Comparison of ENCODE assay signal across 8 mouse cellular contexts in the genomic region with DNA sequence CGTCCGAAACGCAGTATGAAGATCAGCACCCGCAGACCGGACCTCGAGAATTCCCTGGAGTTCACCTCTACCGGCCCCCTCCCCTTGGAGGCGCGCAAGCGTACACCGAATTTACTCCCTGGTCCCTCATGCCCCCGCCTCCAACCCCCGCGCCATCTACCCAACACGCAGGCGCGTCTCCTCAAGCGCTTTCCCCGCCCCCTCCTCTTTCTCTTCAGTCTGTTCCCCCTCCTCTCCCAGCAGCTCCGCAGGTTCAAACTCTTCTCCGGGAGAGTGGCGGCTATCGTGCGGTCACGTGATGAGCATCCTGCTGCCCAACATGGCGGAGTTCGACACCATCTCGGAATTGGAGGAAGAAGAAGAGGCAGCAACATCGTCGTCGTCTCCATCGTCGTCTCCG. TPM values are rescaled to one million over a fixed set of nuclear protein-coding genes. Genes with fewer than 3 reads are reported as not detected.
DNase-seq lines count a peak whose midpoint lies in the region; ATAC-seq and TF ChIP-seq lines count a peak whose summit lies in the region.

TSS of gene Chic1 (plus strand) at position 190 of the 400 bp plus-strand sequence.

- H3K9me3 ChIP-seq in intestine, embryonic 15.5 days, result no peaks in the 10 kb centered on the region
- H3K9me3 ChIP-seq in midbrain, embryonic 11.5 days (ENCODE audit: control insufficient read depth, low read length), result no peaks in the 10 kb centered on the region

- H3K9ac ChIP-seq in intestine, embryonic 15.5 days, result peak within 1 kb of the TSS; percentile 46
- H3K9ac ChIP-seq in midbrain, embryonic 11.5 days (ENCODE audit: low read length), result peak within 1 kb of the TSS; percentile 68

- no peak for TF ChIP-seq CTCF in cortical plate, adult 2 months (IDR thresholded peaks at IDR 0.05; ENCODE audit: extremely low read depth, insufficient read depth, low read length)
- no peak for TF ChIP-seq CTCF in small intestine, adult 2 months (IDR thresholded peaks at IDR 0.05; ENCODE audit: extremely low read depth, insufficient read length, insufficient replicate concordance, low read depth, low read length)

- H3K4me2 ChIP-seq in intestine, embryonic 15.5 days (replicated peaks), result peak within 1 kb of the TSS; percentile 53
- peak within 1 kb of the TSS; percentile 37 for H3K4me2 ChIP-seq in midbrain, embryonic 11.5 days

- 13% methylated on average over 33 of the region's 34 CpGs for WGBS in intestine, embryonic 15.5 days
- 16% methylated on average over 34 of the region's 34 CpGs for WGBS in midbrain, embryonic 11.5 days
- 15% methylated on average over 32 of the region's 34 CpGs for WGBS in small intestine, adult 2 months

- no peaks in the 10 kb centered on the region for H3K36me3 ChIP-seq in intestine, embryonic 15.5 days
- no peaks in the 10 kb centered on the region for H3K36me3 ChIP-seq in midbrain, embryonic 11.5 days (ENCODE audit: control insufficient read depth, insufficient read depth, low read length)
- no peaks in the 10 kb centered on the region for H3K36me3 ChIP-seq in small intestine, adult 2 months (ENCODE audit: control insufficient read depth, insufficient read depth, low read length)

- H3K4me1 ChIP-seq in cortical plate, adult 2 months (ENCODE audit: control insufficient read depth, insufficient read depth, low read length), result no peaks in the 10 kb centered on the region
- H3K4me1 ChIP-seq in intestine, embryonic 15.5 days (replicated peaks), result no peaks in the 10 kb centered on the region
- H3K4me1 ChIP-seq in midbrain, embryonic 11.5 days (ENCODE audit: control insufficient read depth, insufficient read depth, low read length), result no peaks in the 10 kb centered on the region
- no peaks in the 10 kb centered on the region for H3K4me1 ChIP-seq in small intestine, adult 2 months (ENCODE audit: control insufficient read depth, insufficient read depth, insufficient read length, low read length)

- H3K27ac ChIP-seq in cortical plate, adult 2 months (ENCODE audit: insufficient read depth, low read length), result peak within 1 kb of the TSS; percentile 78
- H3K27ac ChIP-seq in intestine, embryonic 15.5 days, result no peak within 1 kb of the TSS
- no peak within 1 kb of the TSS for H3K27ac ChIP-seq in midbrain, embryonic 11.5 days (ENCODE audit: low read depth, low read length)
- peak within 1 kb of the TSS; percentile 9; the same call in 1 of the 2 replicates for H3K27ac ChIP-seq in small intestine, adult 2 months (ENCODE audit: insufficient read depth, low read depth, low read length)

- intact Hi-C loops in left cerebral cortex, postnatal 14 days (cut with DNase I), result no loop called here

- DNase-seq in adipocyte (ENCODE audit: low spot score), result peak; percentile 65
- DNase-seq in gastrocnemius, postnatal 25 days, result peak; percentile 45
- DNase-seq in left cerebral cortex, postnatal 14 days (ENCODE audit: low spot score in 2 of 2), result peak; percentile 85 to 87
- DNase-seq in midbrain, embryonic 11.5 days (ENCODE audit: low spot score, missing footprints), result peak; percentile 95

- peak; percentile 94 for ATAC-seq in intestine, embryonic 15.5 days
- peak; percentile 97 for ATAC-seq in midbrain, embryonic 11.5 days (ENCODE audit: low FRiP score)
- ATAC-seq in monocyte, adult 5-6 weeks (replicated peaks; ENCODE audit: insufficient number of reproducible peaks, low FRiP score, low TSS enrichment, poor library complexity, severe bottlenecking), result no peak

- no peaks in the 10 kb centered on the region for H3K27me3 ChIP-seq in intestine, embryonic 15.5 days (replicated peaks)
- H3K27me3 ChIP-seq in midbrain, embryonic 11.5 days (ENCODE audit: control insufficient read depth, insufficient read depth, low read length), result peaks cover 48% of the 10 kb centered on the region
- H3K27me3 ChIP-seq in small intestine, adult 2 months (ENCODE audit: control insufficient read depth, insufficient read depth, low read length), result no peaks in the 10 kb centered on the region

- H3K4me3 ChIP-seq in cortical plate, adult 2 months (ENCODE audit: insufficient read depth, low read length), result peak within 1 kb of the TSS; percentile 97
- peak within 1 kb of the TSS; percentile 52 for H3K4me3 ChIP-seq in intestine, embryonic 15.5 days (replicated peaks)
- peak within 1 kb of the TSS; percentile 55 for H3K4me3 ChIP-seq in midbrain, embryonic 11.5 days (ENCODE audit: low read depth, low read length)
- H3K4me3 ChIP-seq in small intestine, adult 2 months (ENCODE audit: low read depth, low read length), result peak within 1 kb of the TSS; percentile 99

- peak; percentile 53 for TF ChIP-seq POLR2A in cortical plate, adult 2 months (IDR thresholded peaks at IDR 0.05; ENCODE audit: extremely low read depth, insufficient read depth, low read length)
- TF ChIP-seq POLR2A in small intestine, adult 2 months (IDR thresholded peaks at IDR 0.05; ENCODE audit: low read depth, low read length), result no peak

RNA-seq across cellular contexts. Expression of gene Chic1, which starts in this region (rescaled TPM):
- polyA plus RNA-seq in cortical plate, adult 2 months (2012; rRNA removed), result 11.7 and 12.0 TPM in 2 replicates
- total RNA-seq in gastrocnemius, postnatal 25 days (2021), result under 1 TPM; 0.21 to 0.46 TPM
- polyA plus RNA-seq in intestine, embryonic 15.5 days (2015; fragmentation: Nextera tagmentation; extraction: Ambion mirVana), result 4.4 and 5.0 TPM in 2 replicates
- total RNA-seq in left cerebral cortex, postnatal 14 days (2021), result 10 to 100 TPM; 11.2 to 11.8 TPM
- 5.5 and 6.6 TPM in 2 replicates for polyA plus RNA-seq in midbrain, embryonic 11.5 days (2014; fragmentation: Nextera tagmentation; extraction: Ambion mirVana)
- 0.05 and 0.24 TPM in 2 replicates for polyA plus RNA-seq in small intestine, adult 2 months (2012; rRNA removed)
- total RNA-seq in monocyte, adult 5-6 weeks (2017), result 0.32 to 2.2 TPM (median 1.1 TPM) in 3 replicates

Comparison
In these comparisons a context has a peak if more than half of its experiments do, and no peak if none do; other contexts are left out.
1. Peak in DNase-seq in gastrocnemius, postnatal 25 days; RNA of the gene not detected or under 1 TPM.
2. DNase-seq: peak in every context shown above with its lines; median percentile 95 in midbrain, embryonic 11.5 days; 86 in left cerebral cortex, postnatal 14 days; 65 in adipocyte; 45 in gastrocnemius, postnatal 25 days.
3. H3K27ac ChIP-seq: peak in cortical plate, adult 2 months (single experiment) and small intestine, adult 2 months (single experiment); none in intestine, embryonic 15.5 days (single experiment) and midbrain, embryonic 11.5 days (single experiment).
4. Peak in every context shown above with its lines, with median percentiles within 50 percentile points of each other: H3K4me3 ChIP-seq.